Mouse (Mus musculus): ENCODE results near the gene D5Ertd579e.

- no peak for TF ChIP-seq CTCF (IDR thresholded peaks at IDR 0.05; ENCODE audit: borderline replicate concordance, insufficient read depth, low read length)
- no peak for TF ChIP-seq POLR2A (IDR thresholded peaks at IDR 0.05; ENCODE audit: low read depth, low read length)
These were observed 9.6 kb upstream of the D5Ertd579e start for GRCm38 (mm10) chr5:36705390-36705789.
